Mouse (Mus musculus) midbrain, embryonic 10.5 days (tissue): Measurements from ENCODE around the gene March6. TPM values are rescaled to one million over a fixed set of nuclear protein-coding genes. Genes with fewer than 3 reads are reported as not detected.

Experiments used
- DNase-seq: peaks from one replicate; pipeline ENCODE4 v3.0.0-alpha.2; 2017; ENCODE audit warnings: low spot score
- H3K27ac ChIP-seq: fragments of 300-500 bp; sonication (generic); replicated peaks from 2 replicates; pipeline ENCODE4 v1.5.1; 2016; ENCODE audit warnings: mild to moderate bottlenecking
- H3K27me3 ChIP-seq: fragments of 300-500 bp; sonication (generic); 2 replicates; pipeline ENCODE4 v1.6.1; 2016; ENCODE audit warnings: low read depth, mild to moderate bottlenecking; ENCODE audit not compliant: poor library complexity, severe bottlenecking
- H3K36me3 ChIP-seq: fragments of 300-500 bp; sonication (generic); 2 replicates; pipeline ENCODE4 v1.6.1; 2016; ENCODE audit warnings: mild to moderate bottlenecking, moderate library complexity
- H3K4me1 ChIP-seq: fragments of 300-500 bp; sonication (generic); 2 replicates; pipeline ENCODE4 v1.6.1; 2016
- H3K4me3 ChIP-seq: fragments of 300-500 bp; sonication (generic); 2 replicates; pipeline ENCODE4 v1.5.1; 2016; ENCODE audit warnings: mild to moderate bottlenecking, moderate library complexity
- H3K9me3 ChIP-seq: fragments of 300-500 bp; sonication (generic); replicated peaks from 2 replicates; pipeline ENCODE4 v1.6.1; 2016; ENCODE audit warnings: mild to moderate bottlenecking
- WGBS: fragments of 180-500 bp; shearing (Covaris S2); methylation state at CpG from one replicate; pipeline ENCODE4 v1.1.7; 2016; 5-methylcytosine and 5-hydroxymethylcytosine counted together
- polyA plus RNA-seq: library from polyadenylated mRNA; unstranded; fragments of >200 nt; fragmentation: Nextera tagmentation; extraction: Ambion mirVana; gene quantifications from 2 replicates; pipeline ENCODE4 v1.2.1, GENCODE M21; 2016

The March6 gene
- polyA plus RNA-seq, 1 experiment from 2014 or later: 37.3 TPM

DNA sequence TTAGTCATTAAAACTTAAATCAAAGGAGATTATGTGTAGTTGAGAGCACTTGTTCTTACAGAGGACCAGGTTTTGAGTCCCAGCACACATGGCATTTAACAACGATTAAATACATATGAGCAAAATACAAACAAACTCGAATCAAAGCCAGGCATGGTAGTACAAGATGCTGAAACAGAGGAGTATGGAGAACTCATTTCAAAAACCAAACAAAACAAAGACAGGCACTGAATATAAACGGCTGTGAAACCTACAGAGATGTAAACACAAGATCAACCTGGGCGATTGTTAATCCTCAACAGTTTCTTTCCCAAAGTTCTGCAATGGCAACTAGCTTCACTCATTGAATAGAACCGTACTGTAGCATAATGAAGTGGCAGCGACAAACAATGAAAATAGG lies 1.8 kb downstream of the March6 start:
- no peak for DNase-seq
- WGBS: 45% methylated on average over 6 of the region's 6 CpGs
- H3K4me3 ChIP-seq: peak overlapping the region; percentile 95
- H3K27me3 ChIP-seq: no peaks in the 10 kb centered on the region
- peaks cover 8% of the 10 kb centered on the region; the same call in 1 of the 2 replicates for H3K9me3 ChIP-seq
- peaks cover 23% of the 10 kb centered on the region for H3K4me1 ChIP-seq
- no peak overlapping the region for H3K27ac ChIP-seq
- H3K36me3 ChIP-seq: peaks cover 25% of the 10 kb centered on the region

DNA sequence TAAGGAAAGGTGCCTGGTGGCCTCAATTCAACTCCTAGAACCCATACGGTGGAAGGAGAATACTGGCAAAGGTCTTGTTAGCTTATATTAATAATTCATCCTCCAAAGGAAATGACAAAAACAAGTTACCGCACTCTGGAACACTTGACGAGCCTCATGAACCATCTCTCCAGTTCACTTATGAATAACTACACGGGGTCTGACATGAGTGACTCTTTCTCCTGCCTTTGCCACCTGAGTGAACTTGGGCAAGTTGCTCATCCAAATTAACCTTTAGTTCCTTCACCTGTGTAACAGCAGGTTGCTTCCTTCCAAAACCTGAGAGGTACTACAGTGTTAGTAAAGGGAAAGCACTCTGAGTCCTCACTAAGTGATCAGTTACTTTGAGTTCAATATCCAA lies 2.4 kb downstream of the March6 start:
- Histone ChIP-seq H3K4me3 (no peak overlapping the region), H3K27me3 (no peaks in the 10 kb centered on the region), H3K4me1 (peaks cover 23% of the 10 kb centered on the region), H3K9me3 (peaks cover 8% of the 10 kb centered on the region; the same call in 1 of the 2 replicates), H3K27ac (no peak overlapping the region), H3K36me3 (peaks cover 25% of the 10 kb centered on the region)
- no peak for DNase-seq
- WGBS: 96% methylated on average over 4 of the region's 4 CpGs

DNA sequence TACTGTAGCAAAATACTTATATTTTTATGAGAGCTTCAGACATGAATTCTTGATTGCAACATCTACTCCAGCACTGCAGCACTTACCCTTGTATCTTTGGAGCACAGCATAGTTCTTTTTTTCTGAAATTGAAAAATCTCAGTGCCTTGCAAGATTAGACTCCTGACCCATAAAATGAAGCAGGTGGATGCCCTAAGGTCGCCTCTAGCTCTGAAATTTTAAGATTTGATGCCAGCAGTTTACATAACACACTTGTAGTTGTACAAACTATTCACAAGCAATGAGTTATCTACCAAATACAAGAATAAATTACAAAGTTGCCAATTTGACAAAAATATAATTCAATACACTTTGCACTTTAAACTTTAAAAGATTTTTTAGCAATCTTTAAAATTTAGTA lies 4.4 kb downstream of the March6 start:
- Histone ChIP-seq H3K27me3 (no peaks in the 10 kb centered on the region), H3K27ac (no peak overlapping the region), H3K4me3 (no peak overlapping the region), H3K9me3 (peaks cover 8% of the 10 kb centered on the region; the same call in 1 of the 2 replicates), H3K4me1 (peaks cover 14% of the 10 kb centered on the region), H3K36me3 (peaks cover 25% of the 10 kb centered on the region)
- WGBS: 93% methylated on average over 1 of the region's 1 CpGs
- DNase-seq: no peak

DNA sequence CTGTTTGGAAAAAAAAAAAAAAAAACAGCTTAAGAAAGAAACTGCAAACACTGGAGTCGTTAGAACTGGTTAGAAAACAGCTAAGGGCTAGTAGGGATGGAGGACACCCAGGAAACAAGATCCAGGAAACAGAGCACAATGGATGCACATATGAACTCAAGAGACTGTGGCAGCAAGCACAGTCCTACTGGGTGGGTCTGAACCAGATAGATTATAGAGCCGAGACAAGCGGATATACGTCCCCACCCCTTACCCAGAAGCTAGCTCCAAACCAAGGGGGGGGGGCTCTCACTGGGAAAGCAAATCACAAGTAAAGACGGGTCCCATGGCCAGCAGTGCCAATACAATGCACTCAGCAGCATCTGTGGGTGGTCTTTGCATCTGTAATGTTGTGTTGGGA lies 11.9 kb downstream of the March6 start:
- DNase-seq: no peak
- H3K27ac ChIP-seq: no peak overlapping the region
- H3K4me1 ChIP-seq: peaks cover 2% of the 10 kb centered on the region; the same call in 1 of the 2 replicates
- WGBS: 72% methylated on average over 5 of the region's 5 CpGs
- H3K9me3 ChIP-seq: no peaks in the 10 kb centered on the region
- no peaks in the 10 kb centered on the region for H3K36me3 ChIP-seq
- H3K27me3 ChIP-seq: no peaks in the 10 kb centered on the region
- H3K4me3 ChIP-seq: no peak overlapping the region

DNA sequence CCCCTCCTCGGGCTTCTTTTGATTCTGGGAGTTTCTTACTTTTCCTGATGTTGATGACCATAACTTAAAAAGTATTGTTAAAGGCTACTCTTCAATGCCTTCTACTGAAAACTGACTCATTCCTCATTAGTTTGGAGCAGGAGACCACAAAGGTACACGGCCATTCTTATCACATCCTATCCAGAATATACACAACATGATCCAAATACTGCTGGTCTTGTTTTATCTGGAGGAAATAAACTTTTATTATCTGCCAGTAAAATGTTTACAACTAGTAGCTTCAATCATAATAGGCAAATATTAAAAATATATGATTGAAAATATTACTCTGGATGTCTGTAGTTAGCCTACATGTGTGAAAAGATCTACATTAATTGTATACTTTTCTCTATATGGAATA lies 12.5 kb downstream of the March6 start:
- Histone ChIP-seq H3K36me3 (no peaks in the 10 kb centered on the region), H3K9me3 (no peaks in the 10 kb centered on the region), H3K4me3 (no peak overlapping the region), H3K27me3 (no peaks in the 10 kb centered on the region), H3K27ac (no peak overlapping the region), H3K4me1 (peaks cover 2% of the 10 kb centered on the region; the same call in 1 of the 2 replicates)
- DNase-seq: no peak
- WGBS: 95% methylated on average over 2 of the region's 2 CpGs

DNA sequence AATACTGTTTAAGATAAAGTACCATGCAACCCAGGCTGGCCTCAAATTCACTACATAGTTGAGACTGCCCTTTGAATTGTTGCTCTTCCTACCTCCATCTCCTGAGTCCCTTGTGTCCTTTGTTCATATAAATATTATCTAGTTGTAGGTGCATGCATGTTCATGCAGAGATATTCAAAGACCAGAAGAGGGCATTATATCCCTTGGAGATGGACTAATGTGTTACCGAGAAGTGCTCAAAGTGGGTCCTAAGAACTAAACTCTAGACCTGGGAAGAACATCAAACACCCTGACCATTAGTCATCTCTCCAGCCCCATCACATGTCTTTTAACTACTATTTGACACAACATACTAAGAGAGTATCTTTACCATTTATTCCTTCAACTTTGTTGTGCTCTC lies 13.7 kb downstream of the March6 start:
- WGBS: 90% methylated on average over 1 of the region's 1 CpGs
- DNase-seq: no peak
- no peaks in the 10 kb centered on the region for H3K36me3 ChIP-seq
- no peaks in the 10 kb centered on the region for H3K27me3 ChIP-seq
- no peaks in the 10 kb centered on the region; the same call in 1 of the 2 replicates for H3K4me1 ChIP-seq
- no peaks in the 10 kb centered on the region for H3K9me3 ChIP-seq
- no peak overlapping the region for H3K27ac ChIP-seq
- no peak overlapping the region for H3K4me3 ChIP-seq

DNA sequence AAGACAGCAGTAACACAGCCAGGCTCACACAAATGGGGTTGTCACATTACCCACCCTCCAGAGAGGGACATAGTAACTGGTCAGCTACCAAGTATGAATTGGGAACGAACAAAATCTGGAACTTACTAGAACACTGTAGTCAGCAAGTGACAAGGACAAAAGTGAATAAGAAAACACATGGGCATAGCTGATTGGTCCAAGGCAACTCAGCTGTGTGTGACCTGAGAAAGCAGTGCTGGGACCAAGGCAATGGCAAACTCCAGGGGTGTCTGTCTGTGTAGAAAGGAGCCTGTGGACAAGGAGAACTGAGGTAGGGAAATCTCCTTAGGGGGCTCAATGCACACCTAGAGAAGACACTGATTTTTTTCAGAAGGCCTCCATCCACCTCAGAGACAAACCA lies 19.1 kb downstream of the March6 start:
- Histone ChIP-seq H3K4me1 (peaks cover 15% of the 10 kb centered on the region), H3K27ac (no peak overlapping the region), H3K36me3 (no peaks in the 10 kb centered on the region), H3K4me3 (no peak overlapping the region), H3K9me3 (no peaks in the 10 kb centered on the region), H3K27me3 (no peaks in the 10 kb centered on the region)
- no peak for DNase-seq
- 80% methylated on average over 1 of the region's 1 CpGs for WGBS

DNA sequence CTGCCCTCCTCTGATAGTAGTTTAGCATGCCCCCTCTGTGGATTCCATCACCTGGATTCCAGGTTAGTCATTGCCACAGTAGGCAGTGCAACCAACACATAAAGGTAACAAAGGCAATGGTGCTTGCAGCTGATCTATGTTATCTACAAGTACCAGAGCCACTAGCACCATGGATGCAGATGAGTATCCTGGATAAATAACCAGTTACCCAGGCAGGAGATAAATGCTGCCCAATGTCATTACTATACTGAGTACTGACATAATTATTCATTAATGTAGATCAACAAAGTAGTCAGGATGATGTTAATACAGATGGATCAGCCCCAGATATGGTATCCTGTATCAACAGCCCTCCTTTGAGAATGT lies 19.5 kb downstream of the March6 start:
- no peak overlapping the region for H3K27ac ChIP-seq
- no peaks in the 10 kb centered on the region for H3K27me3 ChIP-seq
- no peak overlapping the region for H3K4me3 ChIP-seq
- peaks cover 15% of the 10 kb centered on the region for H3K4me1 ChIP-seq
- DNase-seq: no peak
- no peaks in the 10 kb centered on the region for H3K9me3 ChIP-seq
- no peaks in the 10 kb centered on the region for H3K36me3 ChIP-seq

DNA sequence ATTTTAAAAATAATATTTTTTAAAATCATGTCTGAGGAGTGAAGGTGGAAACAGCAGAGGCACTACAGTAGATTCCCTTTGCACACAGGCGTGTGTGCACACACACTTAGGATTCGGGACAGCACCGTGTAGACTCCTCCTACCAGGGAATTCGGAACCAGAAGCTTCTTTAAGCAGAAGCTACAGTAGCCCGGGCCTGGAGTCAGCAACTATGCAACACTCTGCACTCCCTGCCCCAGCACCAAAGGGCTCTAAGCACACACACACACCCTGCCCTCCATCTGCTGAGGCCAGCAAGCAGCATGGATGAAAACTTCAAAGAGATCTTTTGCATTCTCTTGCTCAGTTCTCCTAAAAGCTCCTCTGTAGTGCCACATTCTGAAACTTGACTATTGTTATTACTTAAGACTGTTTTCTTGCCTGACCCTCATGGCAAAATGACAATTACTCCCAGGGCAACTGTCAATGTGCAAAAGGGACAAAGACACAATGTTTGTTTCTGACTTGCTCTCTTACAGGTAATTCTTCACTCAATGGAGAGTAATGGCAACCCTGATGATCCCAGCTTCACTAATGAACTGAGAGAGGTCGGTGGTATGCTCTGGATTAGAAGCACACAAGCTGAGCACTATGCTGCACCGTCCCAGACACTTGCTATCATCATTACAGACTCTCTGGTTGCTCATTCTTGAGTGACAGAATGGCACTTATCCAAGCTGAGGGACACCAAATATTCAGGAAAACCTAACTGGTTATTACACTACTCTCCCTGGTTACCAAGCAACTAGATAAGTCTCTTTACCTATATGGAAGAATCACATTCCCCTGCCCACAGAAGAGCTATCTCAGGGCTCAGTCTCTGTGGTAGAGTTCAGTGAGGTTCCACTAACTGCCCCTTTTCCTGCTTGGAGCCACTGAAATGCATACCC lies 20.1 kb downstream of the March6 start:
- Histone ChIP-seq H3K4me3 (no peak overlapping the region), H3K27me3 (no peaks in the 10 kb centered on the region), H3K36me3 (peaks cover 4% of the 10 kb centered on the region), H3K9me3 (no peaks in the 10 kb centered on the region), H3K27ac (no peak overlapping the region), H3K4me1 (peaks cover 15% of the 10 kb centered on the region)
- DNase-seq: no peak
- 68% methylated on average over 7 of the region's 7 CpGs for WGBS

DNA sequence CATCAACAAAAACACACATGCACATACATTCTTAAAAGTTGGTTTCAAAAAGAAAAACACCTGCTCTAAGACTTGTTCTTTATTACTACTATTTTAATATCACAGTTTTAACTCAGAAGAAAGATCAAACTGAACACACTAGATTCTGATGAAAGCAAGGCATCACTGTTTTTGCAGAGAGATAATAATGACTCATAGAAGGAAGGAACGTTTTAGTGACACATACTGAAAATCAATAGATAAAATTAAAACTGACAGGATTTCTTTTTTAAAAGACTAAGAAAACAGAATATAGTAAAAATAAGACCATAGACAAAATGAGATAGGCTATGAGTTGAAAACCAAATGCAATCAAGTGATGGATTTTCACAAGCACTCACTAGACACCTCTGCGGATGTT lies 25.8 kb downstream of the March6 start:
- Histone ChIP-seq H3K4me1 (no peaks in the 10 kb centered on the region), H3K4me3 (no peak overlapping the region), H3K36me3 (peaks cover 35% of the 10 kb centered on the region), H3K27ac (no peak overlapping the region), H3K9me3 (no peaks in the 10 kb centered on the region), H3K27me3 (no peaks in the 10 kb centered on the region)
- no peak for DNase-seq
- 88% methylated on average over 2 of the region's 2 CpGs for WGBS

DNA sequence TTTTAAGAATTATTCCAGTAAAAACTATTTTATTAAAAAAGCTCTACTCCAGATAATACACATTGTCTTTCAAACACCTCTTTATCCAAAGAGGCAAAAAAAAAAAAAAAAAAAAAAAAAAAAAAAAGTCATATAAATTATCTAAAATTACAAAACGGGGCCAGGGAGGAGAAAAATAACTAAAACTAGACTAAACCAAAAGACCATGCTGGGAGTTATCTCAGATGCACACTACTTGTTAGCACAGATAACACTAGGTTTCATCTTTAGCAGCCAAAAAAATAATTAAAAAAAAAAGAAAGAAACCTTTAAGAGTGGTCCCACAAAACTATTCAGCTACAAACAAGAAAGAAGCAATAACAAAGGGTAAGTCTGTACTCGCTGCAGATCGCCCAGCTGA lies 27.4 kb downstream of the March6 start:
- no peak overlapping the region for H3K4me3 ChIP-seq
- DNase-seq: no peak
- H3K36me3 ChIP-seq: peaks cover 49% of the 10 kb centered on the region
- whole genome bisulfite sequencing: 88% methylated on average over 3 of the region's 3 CpGs
- no peaks in the 10 kb centered on the region for H3K4me1 ChIP-seq
- no peaks in the 10 kb centered on the region for H3K9me3 ChIP-seq
- H3K27me3 ChIP-seq: no peaks in the 10 kb centered on the region
- H3K27ac ChIP-seq: no peak overlapping the region

DNA sequence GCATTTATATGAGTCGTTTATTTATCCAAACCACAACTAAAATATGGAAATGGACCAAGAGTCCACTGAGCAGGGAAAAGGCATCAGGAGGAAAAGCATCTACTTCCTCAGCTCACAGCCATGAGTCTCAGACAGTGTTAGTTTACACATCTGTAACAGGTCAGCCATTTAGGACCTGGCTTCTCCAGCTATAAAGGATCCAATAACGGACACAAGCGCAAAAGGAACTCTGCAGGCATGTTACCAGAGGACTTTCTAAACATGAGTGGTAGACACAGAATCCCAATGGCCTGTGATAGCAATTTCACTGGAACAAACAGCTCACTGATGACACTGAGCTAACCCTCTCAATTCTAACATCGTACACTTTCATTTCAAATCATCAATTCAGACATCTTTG lies 27.9 kb downstream of the March6 start:
- H3K27ac ChIP-seq: no peak overlapping the region
- no peak overlapping the region for H3K4me3 ChIP-seq
- H3K4me1 ChIP-seq: no peaks in the 10 kb centered on the region
- H3K9me3 ChIP-seq: no peaks in the 10 kb centered on the region
- no peak for DNase-seq
- H3K36me3 ChIP-seq: peaks cover 54% of the 10 kb centered on the region
- 92% methylated on average over 4 of the region's 4 CpGs for WGBS
- no peaks in the 10 kb centered on the region for H3K27me3 ChIP-seq

DNA sequence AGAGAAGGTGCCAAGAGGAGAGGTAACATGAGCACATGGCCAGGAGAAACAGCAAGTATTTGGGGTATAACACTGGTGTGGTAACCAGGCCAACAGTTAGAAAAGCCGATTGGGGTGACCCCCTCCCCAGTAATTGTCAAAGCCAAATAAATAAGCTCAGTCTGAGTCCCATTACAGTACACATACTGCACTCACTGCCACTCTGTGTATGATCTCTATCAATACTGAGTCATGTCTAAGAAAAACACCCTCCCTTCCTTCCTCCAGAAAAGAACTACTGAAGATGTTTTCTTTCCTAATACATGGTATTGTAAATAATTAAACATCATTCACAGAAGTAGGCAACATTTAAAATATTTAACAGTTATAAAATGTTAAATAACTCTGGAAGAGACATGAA lies 28.5 kb downstream of the March6 start:
- no peaks in the 10 kb centered on the region for H3K4me1 ChIP-seq
- H3K36me3 ChIP-seq: peaks cover 60% of the 10 kb centered on the region
- DNase-seq: no peak
- H3K9me3 ChIP-seq: no peaks in the 10 kb centered on the region
- no peaks in the 10 kb centered on the region for H3K27me3 ChIP-seq
- H3K27ac ChIP-seq: no peak overlapping the region
- WGBS: 96% methylated on average over 1 of the region's 1 CpGs
- no peak overlapping the region for H3K4me3 ChIP-seq
